Mouse (Mus musculus) heart, embryonic 15.5 days (tissue): ENCODE data around the gene Pard3. TPM values are rescaled to one million over a fixed set of nuclear protein-coding genes. Genes with fewer than 3 reads are reported as not detected.
A peak's percentile ranks its signal among the peaks of the same experiment; 100 is the strongest.

Experiments
- ATAC-seq: fragments of 200-750 bp; cut with Nextera tagmentation; replicated peaks from 2 replicates; pipeline ENCODE4 v1.8.0; 2017; ENCODE audit warnings: low read depth, moderate TSS enrichment; ENCODE audit not compliant: insufficient number of reproducible peaks, insufficient read depth, low FRiP score
- H3K27ac ChIP-seq: fragments of 300-500 bp; sonication (generic); 2 replicates; pipeline ENCODE4 v1.5.1; 2015; ENCODE audit warnings: mild to moderate bottlenecking, inconsistent platforms
- H3K27me3 ChIP-seq: fragments of 300-500 bp; sonication (generic); 2 replicates; pipeline ENCODE4 v1.6.1; 2015; ENCODE audit warnings: inconsistent platforms
- H3K36me3 ChIP-seq: fragments of 300-500 bp; sonication (generic); 2 replicates; pipeline ENCODE4 v1.6.1; 2015; ENCODE audit warnings: mild to moderate bottlenecking, inconsistent platforms
- H3K4me1 ChIP-seq: fragments of 300-500 bp; sonication (generic); replicated peaks from 2 replicates; pipeline ENCODE4 v1.6.1; 2015; ENCODE audit warnings: inconsistent platforms
- H3K4me2 ChIP-seq: fragments of 300-500 bp; sonication (generic); 2 replicates; pipeline ENCODE4 v1.6.1; 2015; ENCODE audit warnings: inconsistent platforms, mild to moderate bottlenecking, moderate library complexity
- H3K4me3 ChIP-seq: fragments of 300-500 bp; sonication (generic); 2 replicates; pipeline ENCODE4 v1.5.1; 2015; ENCODE audit warnings: mild to moderate bottlenecking, inconsistent platforms
- H3K9ac ChIP-seq: fragments of 300-500 bp; sonication (generic); 2 replicates; pipeline ENCODE4 v1.6.1; 2015; ENCODE audit warnings: mild to moderate bottlenecking, inconsistent platforms
- H3K9me3 ChIP-seq: fragments of 300-500 bp; sonication (generic); replicated peaks from 2 replicates; pipeline ENCODE4 v1.6.1; 2016; ENCODE audit warnings: inconsistent platforms
- WGBS: fragments of 180-500 bp; shearing (Covaris S2); methylation state at CpG from one replicate; pipeline ENCODE4 v1.1.7; 2015; ENCODE audit warnings: mixed read lengths; 5-methylcytosine and 5-hydroxymethylcytosine counted together
- polyA plus RNA-seq: library from polyadenylated mRNA; unstranded; fragments of >200 nt; fragmentation: Nextera tagmentation; extraction: Ambion mirVana; gene quantifications from 2 replicates; pipeline ENCODE4 v1.2.1, GENCODE M21; 2015

Pard3 gene
- polyA plus RNA-seq, 1 experiment from 2014 or later = 14.9 TPM

GRCm38 (mm10) chr8:127087434-127087833 lies 23.7 kb downstream of the Pard3 start:
- Histone ChIP-seq H3K27ac (no peak overlapping the region), H3K4me1 (peaks cover 44% of the 10 kb centered on the region), H3K27me3 (no peaks in the 10 kb centered on the region), H3K4me2 (no peak overlapping the region), H3K36me3 (no peaks in the 10 kb centered on the region), H3K9me3 (no peaks in the 10 kb centered on the region), H3K4me3 (no peak overlapping the region), H3K9ac (no peak overlapping the region)
- no peak for ATAC-seq
- 69% methylated on average over 1 of the region's 1 CpGs for WGBS

DNA sequence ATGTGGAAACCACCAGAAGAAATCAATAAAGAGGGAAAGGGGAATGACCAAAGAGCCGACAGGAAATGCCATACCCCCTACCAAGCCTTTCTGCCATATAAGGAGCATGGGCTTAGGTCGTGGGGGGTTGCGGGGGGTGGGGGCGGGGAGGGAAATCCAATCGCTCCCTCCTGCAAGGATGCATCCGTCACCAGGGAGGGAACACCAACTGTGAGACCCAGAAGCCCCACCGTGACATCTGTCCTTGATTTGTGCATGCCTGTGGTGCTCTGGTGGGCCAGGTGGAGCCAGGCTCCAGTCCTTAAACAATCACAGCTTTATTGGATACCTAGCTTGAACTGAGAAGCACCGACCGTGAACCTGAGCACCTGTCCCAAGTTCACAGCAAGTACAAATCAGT lies 24.7 kb downstream of the Pard3 start:
- H3K4me1 ChIP-seq = peaks cover 46% of the 10 kb centered on the region
- H3K4me3 ChIP-seq = no peak overlapping the region
- H3K9me3 ChIP-seq = no peaks in the 10 kb centered on the region
- ATAC-seq = no peak
- 20% methylated on average over 9 of the region's 9 CpGs for WGBS
- no peaks in the 10 kb centered on the region for H3K27me3 ChIP-seq
- no peak overlapping the region for H3K9ac ChIP-seq
- no peak overlapping the region for H3K4me2 ChIP-seq
- H3K36me3 ChIP-seq = no peaks in the 10 kb centered on the region
- no peak overlapping the region for H3K27ac ChIP-seq

- H3K9me3 ChIP-seq = no peaks in the 10 kb centered on the region
- ATAC-seq = no peak
- no peaks in the 10 kb centered on the region for H3K27me3 ChIP-seq
- no peak overlapping the region for H3K4me3 ChIP-seq
- no peak overlapping the region for H3K27ac ChIP-seq
- 39% methylated on average over 8 of the region's 8 CpGs for WGBS
- H3K36me3 ChIP-seq = no peaks in the 10 kb centered on the region
- no peak overlapping the region for H3K9ac ChIP-seq
- H3K4me1 ChIP-seq = peaks cover 46% of the 10 kb centered on the region
- H3K4me2 ChIP-seq = no peak overlapping the region
Observed at GRCm38 (mm10) chr8:127089021-127089420, 25.3 kb downstream of the Pard3 start.

DNA sequence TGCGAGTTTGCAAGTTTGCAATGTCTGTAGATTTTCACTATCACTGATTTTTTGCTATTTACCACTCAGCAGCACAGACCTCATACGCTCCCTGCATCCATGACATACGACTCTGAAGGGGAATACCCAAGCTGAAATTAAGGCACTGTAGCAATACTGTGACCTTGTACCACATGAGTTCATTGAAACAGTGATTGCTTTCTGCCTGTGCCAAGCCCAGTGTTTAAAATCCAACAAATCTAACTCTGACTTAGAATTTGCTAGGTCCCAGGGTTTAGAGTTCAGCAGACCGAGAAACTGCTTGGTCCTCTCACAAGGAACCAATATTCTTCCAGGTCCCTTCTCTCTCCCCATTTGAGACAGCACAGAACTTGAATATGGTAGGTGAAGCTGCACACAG lies 26.7 kb downstream of the Pard3 start:
- no peak for ATAC-seq
- H3K4me1 ChIP-seq = peaks cover 48% of the 10 kb centered on the region
- H3K4me2 ChIP-seq = no peak overlapping the region
- H3K9ac ChIP-seq = no peak overlapping the region
- no peak overlapping the region for H3K27ac ChIP-seq
- H3K4me3 ChIP-seq = no peak overlapping the region
- H3K9me3 ChIP-seq = no peaks in the 10 kb centered on the region
- WGBS = 81% methylated on average over 4 of the region's 4 CpGs
- no peaks in the 10 kb centered on the region for H3K27me3 ChIP-seq
- H3K36me3 ChIP-seq = no peaks in the 10 kb centered on the region

GRCm38 (mm10) chr8:127091936-127092335 lies 28.2 kb downstream of the Pard3 start:
- no peaks in the 10 kb centered on the region for H3K27me3 ChIP-seq
- H3K9me3 ChIP-seq = no peaks in the 10 kb centered on the region
- H3K4me1 ChIP-seq = peaks cover 48% of the 10 kb centered on the region
- no peak overlapping the region for H3K9ac ChIP-seq
- H3K4me2 ChIP-seq = no peak overlapping the region
- H3K36me3 ChIP-seq = no peaks in the 10 kb centered on the region
- no peak overlapping the region for H3K27ac ChIP-seq
- ATAC-seq = no peak
- H3K4me3 ChIP-seq = no peak overlapping the region
- 77% methylated on average over 3 of the region's 3 CpGs for WGBS

DNA sequence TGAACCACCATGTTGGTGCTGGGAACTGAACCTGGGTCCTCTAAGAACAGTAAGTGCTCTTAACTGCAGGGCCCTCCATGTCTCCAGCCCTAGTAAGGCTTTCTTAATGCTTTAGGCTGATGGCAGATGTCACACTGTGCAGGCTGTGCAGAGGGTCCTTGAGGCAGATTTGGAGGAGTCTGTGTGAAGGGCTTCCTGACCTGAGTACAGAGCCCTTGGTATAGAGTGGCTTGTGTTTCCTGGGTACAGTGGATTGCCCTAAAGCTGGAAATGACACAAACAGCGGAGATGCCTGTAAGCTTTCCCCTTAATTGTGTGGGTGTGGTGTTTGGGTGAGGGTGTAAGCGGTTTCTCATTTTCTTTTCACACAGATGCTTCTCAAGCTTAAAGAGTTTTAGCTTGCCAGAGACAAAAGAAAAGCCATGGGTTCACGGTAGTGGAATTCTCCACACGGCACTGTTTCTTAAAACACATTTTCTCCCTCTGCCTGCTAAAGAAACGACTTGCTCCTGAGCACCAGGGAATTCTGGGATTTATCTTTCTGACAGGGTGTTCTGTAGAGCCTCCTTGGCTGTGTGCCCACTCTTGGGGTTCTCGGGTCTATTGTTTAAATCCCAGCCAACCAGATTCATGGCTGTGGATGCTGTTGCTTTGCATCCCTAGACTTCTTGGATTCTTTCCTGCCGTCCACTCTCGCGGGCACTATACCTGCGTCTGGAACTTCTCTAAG lies 28.9 kb downstream of the Pard3 start:
- no peaks in the 10 kb centered on the region for H3K9me3 ChIP-seq
- WGBS = 18% methylated on average over 10 of the region's 10 CpGs
- no peaks in the 10 kb centered on the region for H3K27me3 ChIP-seq
- H3K4me2 ChIP-seq = peak overlapping the region; percentile 38
- no peak overlapping the region; the same call in 1 of the 2 replicates for H3K9ac ChIP-seq
- H3K36me3 ChIP-seq = no peaks in the 10 kb centered on the region
- H3K27ac ChIP-seq = peak overlapping the region; percentile 51
- peaks cover 48% of the 10 kb centered on the region for H3K4me1 ChIP-seq
- ATAC-seq = 0 out of 2 replicates have a peak, but pooled peaks have one; percentile 27
- H3K4me3 ChIP-seq = peak overlapping the region; percentile 1; the same call in 1 of the 2 replicates

- peak overlapping the region; percentile 51 for H3K27ac ChIP-seq
Observed at GRCm38 (mm10) chr8:127093113-127093426, 29.4 kb downstream of the Pard3 start.

GRCm38 (mm10) chr8:127095763-127096162 lies 32.1 kb downstream of the Pard3 start:
- no peak overlapping the region for H3K4me2 ChIP-seq
- H3K27me3 ChIP-seq = no peaks in the 10 kb centered on the region
- peaks cover 23% of the 10 kb centered on the region for H3K4me1 ChIP-seq
- ATAC-seq = no peak
- WGBS = 81% methylated on average over 7 of the region's 7 CpGs
- no peaks in the 10 kb centered on the region for H3K36me3 ChIP-seq
- no peaks in the 10 kb centered on the region for H3K9me3 ChIP-seq
- no peak overlapping the region for H3K4me3 ChIP-seq
- H3K27ac ChIP-seq = no peak overlapping the region
- H3K9ac ChIP-seq = no peak overlapping the region

More at GRCm38 (mm10) chr8:127093113-127093426, 29.4 kb downstream of the Pard3 start:
- 0 out of 2 replicates have a peak, but pooled peaks have one; percentile 14 for ATAC-seq
- Histone ChIP-seq H3K9me3 (no peaks in the 10 kb centered on the region), H3K4me3 (peak overlapping the region; percentile 1; the same call in 1 of the 2 replicates), H3K4me2 (peak overlapping the region; percentile 38), H3K4me1 (peaks cover 45% of the 10 kb centered on the region), H3K36me3 (no peaks in the 10 kb centered on the region), H3K27me3 (no peaks in the 10 kb centered on the region), H3K9ac (no peak overlapping the region)
- WGBS = 51% methylated on average over 3 of the region's 3 CpGs

DNA sequence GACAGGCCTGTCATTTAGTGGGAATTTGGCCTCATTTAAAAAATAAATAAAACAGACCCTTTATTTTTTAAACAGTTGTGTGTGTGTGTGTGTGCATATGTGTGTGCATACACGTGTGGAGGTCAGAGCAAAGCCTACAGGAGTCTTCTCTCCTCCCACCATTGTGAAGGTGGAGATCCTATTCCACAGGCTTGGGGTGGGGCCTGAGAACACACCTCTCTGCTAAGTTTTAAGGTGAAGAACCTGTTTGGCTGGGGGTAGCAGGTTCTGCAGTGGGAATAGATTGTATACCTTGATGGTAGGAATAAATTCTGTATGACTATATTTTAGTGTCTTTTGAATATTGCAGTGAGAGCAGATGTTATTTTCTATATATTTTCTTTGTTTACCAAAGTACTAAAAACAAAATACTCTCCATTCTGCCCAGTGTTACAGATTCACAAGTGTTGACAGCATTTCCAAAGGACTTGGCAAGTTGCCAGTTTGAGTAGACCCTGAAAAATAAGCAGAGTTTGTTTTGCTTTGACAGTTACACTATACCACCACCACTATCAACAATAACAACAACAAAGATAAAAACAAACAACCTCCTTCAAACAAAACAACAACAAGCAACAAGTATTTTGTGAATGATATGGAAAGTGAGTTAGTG lies 35.9 kb downstream of the Pard3 start:
- no peak overlapping the region for H3K4me3 ChIP-seq
- H3K9me3 ChIP-seq = no peaks in the 10 kb centered on the region
- no peak overlapping the region for H3K4me2 ChIP-seq
- no peak overlapping the region for H3K27ac ChIP-seq
- no peak for ATAC-seq
- H3K9ac ChIP-seq = no peak overlapping the region
- no peaks in the 10 kb centered on the region for H3K4me1 ChIP-seq
- H3K36me3 ChIP-seq = no peaks in the 10 kb centered on the region
- H3K27me3 ChIP-seq = no peaks in the 10 kb centered on the region
- WGBS = 49% methylated on average over 1 of the region's 1 CpGs

DNA sequence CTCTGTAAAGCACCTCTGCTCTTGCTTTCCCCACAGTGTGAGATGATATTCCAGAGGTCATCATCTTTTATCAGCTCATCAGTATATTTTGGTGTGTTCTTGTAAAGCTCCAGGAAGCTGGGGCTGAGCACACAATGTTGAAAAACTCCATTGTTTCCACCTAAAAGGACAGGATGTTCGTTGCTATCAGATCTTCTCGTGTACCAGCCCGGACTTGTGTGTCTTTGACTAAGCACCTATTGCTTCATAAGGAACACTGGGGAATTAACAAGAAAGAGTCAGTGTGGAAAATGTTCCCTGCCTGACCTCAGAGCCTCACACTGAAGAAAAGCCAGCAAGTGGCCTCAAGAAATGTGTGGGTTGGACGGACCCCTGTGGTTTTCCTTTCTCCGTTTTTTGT lies 39.6 kb downstream of the Pard3 start:
- ATAC-seq = no peak
- Histone ChIP-seq H3K4me1 (peaks cover 11% of the 10 kb centered on the region), H3K36me3 (no peaks in the 10 kb centered on the region), H3K4me3 (no peak overlapping the region), H3K9me3 (no peaks in the 10 kb centered on the region), H3K27ac (no peak overlapping the region), H3K9ac (no peak overlapping the region), H3K4me2 (no peak overlapping the region), H3K27me3 (no peaks in the 10 kb centered on the region)
- 70% methylated on average over 5 of the region's 5 CpGs for WGBS

- H3K27me3 ChIP-seq = no peaks in the 10 kb centered on the region
- H3K9me3 ChIP-seq = no peaks in the 10 kb centered on the region
- ATAC-seq = no peak
- H3K4me3 ChIP-seq = no peak overlapping the region
- no peak overlapping the region for H3K4me2 ChIP-seq
- 76% methylated on average over 2 of the region's 2 CpGs for whole genome bisulfite sequencing
- H3K9ac ChIP-seq = no peak overlapping the region
- H3K4me1 ChIP-seq = peaks cover 24% of the 10 kb centered on the region
- H3K36me3 ChIP-seq = no peaks in the 10 kb centered on the region
- H3K27ac ChIP-seq = no peak overlapping the region
Observed at GRCm38 (mm10) chr8:127104616-127105015, 40.9 kb downstream of the Pard3 start.

DNA sequence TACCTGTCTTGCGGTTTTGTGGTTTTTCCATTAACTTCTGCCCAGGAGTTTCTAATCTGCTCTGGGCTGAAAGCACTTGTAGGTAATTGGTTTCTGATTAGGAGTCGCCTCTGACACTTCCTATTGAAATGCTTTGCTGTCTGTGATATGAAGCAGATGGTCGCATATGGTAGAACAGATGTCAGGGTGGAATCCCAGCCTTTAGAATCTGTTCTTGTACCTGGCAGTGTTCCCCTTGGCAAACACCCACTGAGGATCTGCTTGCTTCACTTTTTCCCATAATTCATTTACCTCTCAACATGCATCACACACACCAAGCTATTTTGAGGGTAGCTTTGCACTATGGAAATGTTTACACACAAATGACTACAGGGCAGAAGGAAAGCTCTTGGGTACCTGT lies 44.2 kb downstream of the Pard3 start:
- WGBS = 16% methylated on average over 3 of the region's 3 CpGs
- no peaks in the 10 kb centered on the region for H3K36me3 ChIP-seq
- peaks cover 45% of the 10 kb centered on the region for H3K4me1 ChIP-seq
- no peak overlapping the region for H3K9ac ChIP-seq
- no peak overlapping the region for H3K4me2 ChIP-seq
- no peaks in the 10 kb centered on the region for H3K27me3 ChIP-seq
- peak overlapping the region; percentile 12; the same call in 1 of the 2 replicates for H3K27ac ChIP-seq
- H3K4me3 ChIP-seq = no peak overlapping the region
- H3K9me3 ChIP-seq = no peaks in the 10 kb centered on the region
- 0 out of 2 replicates have a peak, but pooled peaks have one; percentile 53 for ATAC-seq
